ENCODE assay signal across 18 mouse cellular contexts in the genomic region with DNA sequence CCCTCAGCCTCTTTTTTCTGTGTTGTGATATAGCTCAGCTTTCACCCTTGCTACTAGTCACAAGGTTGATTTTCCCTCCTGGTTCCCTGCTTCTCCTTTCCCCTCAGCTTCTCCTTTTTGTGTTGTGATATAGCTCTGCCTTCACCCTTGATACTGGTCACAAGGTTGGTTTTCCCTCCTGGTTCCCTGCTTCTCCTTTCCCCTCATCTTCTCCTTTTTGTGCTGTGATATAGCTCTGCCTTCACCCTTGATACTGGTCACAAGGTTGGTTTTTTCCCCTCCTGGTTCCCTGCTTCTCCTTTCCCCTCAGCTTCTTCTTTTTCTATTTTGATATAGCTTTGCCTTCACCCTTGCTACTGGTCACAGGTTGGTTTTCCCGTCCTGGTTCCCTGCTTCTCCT.
"Had no signal": no experiment of that assay in that cellular context is flagged by ENCODE, and none has a peak within 500 bp of the region (broad histone marks: within the 10 kb centered on the region; RNA-seq: fewer than 3 reads in every experiment).

No protein-coding gene starts in this region.

- H3K27ac ChIP-seq: liver, embryonic 15.5 days; lung, embryonic 15.5 days; midbrain, embryonic 10.5 days; midbrain, embryonic 12.5 days; neural tube, embryonic 12.5 days; stomach, embryonic 15.5 days; stomach, postnatal 0 days had no signal

- H3K36me3 ChIP-seq: liver, embryonic 15.5 days; lung, embryonic 15.5 days; midbrain, embryonic 12.5 days; stomach, embryonic 15.5 days had no signal

- H3K9me3 ChIP-seq: liver, embryonic 15.5 days; lung, embryonic 15.5 days; midbrain, embryonic 10.5 days; midbrain, embryonic 12.5 days; neural tube, embryonic 12.5 days; stomach, embryonic 15.5 days had no signal

- H3K4me2 ChIP-seq: liver, embryonic 15.5 days; lung, embryonic 15.5 days; midbrain, embryonic 12.5 days; neural tube, embryonic 12.5 days; stomach, embryonic 15.5 days had no signal

- H3K4me1 ChIP-seq: liver, embryonic 15.5 days; lung, embryonic 15.5 days; midbrain, embryonic 12.5 days; neural tube, embryonic 12.5 days; stomach, embryonic 15.5 days had no signal

- H3K4me3 ChIP-seq: liver, embryonic 15.5 days; lung, embryonic 15.5 days; midbrain, embryonic 10.5 days; midbrain, embryonic 12.5 days; neural tube, embryonic 12.5 days; stomach, embryonic 15.5 days had no signal

- H3K27me3 ChIP-seq: liver, embryonic 15.5 days; lung, embryonic 15.5 days; midbrain, embryonic 12.5 days; neural tube, embryonic 12.5 days; stomach, embryonic 15.5 days had no signal

- H3K9ac ChIP-seq: liver, embryonic 15.5 days; liver, postnatal 0 days; lung, embryonic 15.5 days; midbrain, embryonic 12.5 days; neural tube, embryonic 12.5 days; stomach, embryonic 15.5 days had no signal

- DNase-seq: liver, postnatal 0 days; lung, adult 2 months; lung, postnatal 14 days; lung, postnatal 36 days; midbrain, embryonic 14.5 days; right cerebral cortex, postnatal 25 days; thymus, adult 2 months; thymus, postnatal 25 days; thymus, postnatal 4 days had no signal

- ATAC-seq: liver, postnatal 0 days; lung, postnatal 0 days; midbrain, embryonic 16.5 days had no signal
